Mouse (Mus musculus) cortical plate, adult 2 months (tissue): Measurements from ENCODE around the gene Spry2. TPM values are rescaled to one million over a fixed set of nuclear protein-coding genes. Genes with fewer than 3 reads are reported as not detected.

Experiments
- H3K27ac ChIP-seq: fragments of 200-500 bp; 2 replicates; pipeline ENCODE4 v1.5.1; 2012; ENCODE audit warnings: low read length, control low read depth, inconsistent platforms; ENCODE audit not compliant: insufficient read depth
- H3K4me1 ChIP-seq: fragments of 200-500 bp; 2 replicates; pipeline ENCODE4 v1.6.1; 2011; ENCODE audit warnings: low read length; ENCODE audit not compliant: control insufficient read depth, insufficient read depth
- H3K4me3 ChIP-seq: fragments of 200-500 bp; 2 replicates; pipeline ENCODE4 v1.5.1; 2011; ENCODE audit warnings: mild to moderate bottlenecking, low read length, control low read depth; ENCODE audit not compliant: insufficient read depth
- CTCF ChIP-seq: fragments of 200-500 bp; IDR thresholded peaks from 2 replicates; pipeline ENCODE4 v1.5.1; 2011; ENCODE audit warnings: mild to moderate bottlenecking, control low read depth, low read length; ENCODE audit not compliant: insufficient read depth; ENCODE audit errors: extremely low read depth
- POLR2A ChIP-seq: fragments of 200-500 bp; IDR thresholded peaks from 2 replicates; pipeline ENCODE4 v1.6.1; 2011; ENCODE audit warnings: mild to moderate bottlenecking, low read length, control low read depth; ENCODE audit not compliant: insufficient read depth; ENCODE audit errors: extremely low read depth
- polyA plus RNA-seq: library from polyadenylated mRNA; depleted of rRNA; stranded (reverse); fragments of >200 nt; gene quantifications from 2 replicates; pipeline ENCODE4 v1.2.3, GENCODE M21; 2012

The Spry2 gene
- polyA plus RNA-seq, 1 experiment: 49.7 TPM

- no peak overlapping the region for H3K4me3 ChIP-seq
- TF ChIP-seq CTCF (no peak), POLR2A (no peak)
- H3K27ac ChIP-seq: no peak overlapping the region
- H3K4me1 ChIP-seq: no peaks in the 10 kb centered on the region
These were observed 9.3 kb upstream of the Spry2 start for GRCm38 (mm10) chr14:105905935-105906334.

- Histone ChIP-seq H3K27ac (no peak overlapping the region), H3K4me3 (no peak overlapping the region), H3K4me1 (no peaks in the 10 kb centered on the region)
- TF ChIP-seq POLR2A (no peak), CTCF (no peak)
These were observed 8.9 kb upstream of the Spry2 start for GRCm38 (mm10) chr14:105905509-105905908.

- H3K4me1 ChIP-seq: no peaks in the 10 kb centered on the region
- no peak overlapping the region for H3K27ac ChIP-seq
- TF ChIP-seq POLR2A (no peak), CTCF (peak; percentile 33; the same call in 1 of the 2 replicates)
- no peak overlapping the region for H3K4me3 ChIP-seq
These were observed 6.2 kb upstream of the Spry2 start for GRCm38 (mm10) chr14:105902807-105903206.

- Histone ChIP-seq H3K27ac (no peak overlapping the region), H3K4me1 (no peaks in the 10 kb centered on the region), H3K4me3 (no peak overlapping the region)
- TF ChIP-seq POLR2A: no peak
- no peak for TF ChIP-seq CTCF
These were observed 4.2 kb upstream of the Spry2 start for GRCm38 (mm10) chr14:105900841-105901240.

GRCm38 (mm10) chr14:105899116-105899515, 2.5 kb upstream of the Spry2 start:
- no peak for TF ChIP-seq CTCF
- TF ChIP-seq POLR2A: no peak
- Histone ChIP-seq H3K27ac (no peak overlapping the region), H3K4me3 (peak overlapping the region; percentile 97; the same call in 1 of the 2 replicates), H3K4me1 (no peaks in the 10 kb centered on the region)

- TF ChIP-seq POLR2A: 0 out of 2 replicates have a peak, but pooled peaks have one; percentile 19
- TF ChIP-seq CTCF: peak; percentile 45
- Histone ChIP-seq H3K4me3 (peak overlapping the region; percentile 97), H3K4me1 (no peaks in the 10 kb centered on the region), H3K27ac (peak overlapping the region; percentile 78)
These were observed 1.9 kb upstream of the Spry2 start for GRCm38 (mm10) chr14:105898266-105899111.

- Histone ChIP-seq H3K4me3 (peak overlapping the region; percentile 97), H3K4me1 (no peaks in the 10 kb centered on the region), H3K27ac (peak overlapping the region; percentile 83)
- TF ChIP-seq CTCF (no peak), POLR2A (0 out of 2 replicates have a peak, but pooled peaks have one; percentile 21)
These were observed 1.0 kb upstream of the Spry2 start for GRCm38 (mm10) chr14:105897569-105898101.

- TF ChIP-seq CTCF: no peak
- no peak for TF ChIP-seq POLR2A
- Histone ChIP-seq H3K4me1 (peaks cover 2% of the 10 kb centered on the region; the same call in 1 of the 2 replicates), H3K27ac (peak overlapping the region; percentile 100), H3K4me3 (peak overlapping the region; percentile 97)
These were observed 513 bp downstream of the Spry2 start for GRCm38 (mm10) chr14:105895961-105896651.

GRCm38 (mm10) chr14:105894971-105895873, 1.4 kb downstream of the Spry2 start:
- H3K4me1 ChIP-seq: peaks cover 2% of the 10 kb centered on the region; the same call in 1 of the 2 replicates
- H3K4me3 ChIP-seq: peak overlapping the region; percentile 97
- peak overlapping the region; percentile 100 for H3K27ac ChIP-seq
- no peak for TF ChIP-seq CTCF
- TF ChIP-seq POLR2A: no peak

GRCm38 (mm10) chr14:105893623-105893995, 3.0 kb downstream of the Spry2 start:
- peaks cover 2% of the 10 kb centered on the region; the same call in 1 of the 2 replicates for H3K4me1 ChIP-seq
- H3K4me3 ChIP-seq: peak overlapping the region; percentile 97
- H3K27ac ChIP-seq: peak overlapping the region; percentile 30
- TF ChIP-seq POLR2A (peak; percentile 39), CTCF (no peak)
